Mouse (Mus musculus): ENCODE data around the gene Litaf. TPM values are rescaled to one million over a fixed set of nuclear protein-coding genes. Genes with fewer than 3 reads are reported as not detected.
"Not testable (repeated sequence)": the region's sequence is repeated elsewhere in the genome, so short reads cannot be mapped to it uniquely, and the experiment has no call there.

Litaf gene
- polyA plus RNA-seq, 1 experiment from 2014 or later: 96.0 TPM

GRCm38 (mm10) chr16:11016353-11016752, 49.6 kb downstream of the Litaf start:
- Histone ChIP-seq H3K4me2 (no peak overlapping the region), H3K9ac (no peak overlapping the region), H3K27me3 (replicated peaks) (no peaks in the 10 kb centered on the region), H3K36me3 (no peaks in the 10 kb centered on the region), H3K4me3 (replicated peaks) (no peak overlapping the region), H3K4me1 (peaks cover 15% of the 10 kb centered on the region), H3K9me3 (no peaks in the 10 kb centered on the region), H3K27ac (no peak overlapping the region)
- ATAC-seq (ENCODE audit: insufficient read depth, low FRiP score, low read depth): no peak
- 52% methylated on average over 4 of the region's 4 CpGs for WGBS

- no peaks in the 10 kb centered on the region for H3K27me3 ChIP-seq (replicated peaks)
- no peaks in the 10 kb centered on the region for H3K9me3 ChIP-seq
- H3K27ac ChIP-seq: no peak overlapping the region
- H3K36me3 ChIP-seq: no peaks in the 10 kb centered on the region
- no peak for ATAC-seq (ENCODE audit: insufficient read depth, low FRiP score, low read depth)
- H3K9ac ChIP-seq: no peak overlapping the region
- H3K4me2 ChIP-seq: no peak overlapping the region
- 71% methylated on average over 3 of the region's 3 CpGs for WGBS
- peaks cover 15% of the 10 kb centered on the region for H3K4me1 ChIP-seq
- H3K4me3 ChIP-seq (replicated peaks): no peak overlapping the region
Observed at GRCm38 (mm10) chr16:11014407-11014806, 51.5 kb downstream of the Litaf start.

- H3K27ac ChIP-seq; H3K9ac ChIP-seq; H3K27me3 ChIP-seq (replicated peaks); H3K4me3 ChIP-seq (replicated peaks); H3K9me3 ChIP-seq; H3K4me2 ChIP-seq; ATAC-seq (ENCODE audit: insufficient read depth, low FRiP score, low read depth); H3K36me3 ChIP-seq: not testable (repeated sequence)
- 89% methylated on average over 15 of the region's 19 CpGs for WGBS
- peaks cover 19% of the 10 kb centered on the region for H3K4me1 ChIP-seq
Observed at GRCm38 (mm10) chr16:11013464-11014147, 52.4 kb downstream of the Litaf start.

- Histone ChIP-seq H3K27ac (0 out of 2 replicates have a peak overlapping the region, but pooled peaks have one; percentile 23), H3K4me2 (no peak overlapping the region), H3K27me3 (replicated peaks) (no peaks in the 10 kb centered on the region), H3K4me3 (replicated peaks) (no peak overlapping the region), H3K9me3 (no peaks in the 10 kb centered on the region), H3K4me1 (peaks cover 16% of the 10 kb centered on the region), H3K36me3 (no peaks in the 10 kb centered on the region), H3K9ac (no peak overlapping the region)
- WGBS: 64% methylated on average over 11 of the region's 11 CpGs
- ATAC-seq (ENCODE audit: insufficient read depth, low FRiP score, low read depth): no peak
Observed at GRCm38 (mm10) chr16:11012571-11013463, 53.1 kb downstream of the Litaf start.

- Histone ChIP-seq H3K27me3 (replicated peaks) (no peaks in the 10 kb centered on the region), H3K36me3 (no peaks in the 10 kb centered on the region), H3K4me1 (peaks cover 24% of the 10 kb centered on the region), H3K9ac (no peak overlapping the region), H3K9me3 (no peaks in the 10 kb centered on the region), H3K4me2 (no peak overlapping the region), H3K4me3 (replicated peaks) (no peak overlapping the region), H3K27ac (0 out of 2 replicates have a peak overlapping the region, but pooled peaks have one; percentile 23)
- WGBS: 77% methylated on average over 4 of the region's 4 CpGs
- no peak for ATAC-seq (ENCODE audit: insufficient read depth, low FRiP score, low read depth)
Observed at GRCm38 (mm10) chr16:11011939-11012338, 54.0 kb downstream of the Litaf start.

- Histone ChIP-seq H3K4me3 (replicated peaks) (no peak overlapping the region), H3K9me3 (no peaks in the 10 kb centered on the region), H3K4me1 (peaks cover 24% of the 10 kb centered on the region), H3K36me3 (no peaks in the 10 kb centered on the region), H3K4me2 (no peak overlapping the region), H3K9ac (no peak overlapping the region), H3K27ac (no peak overlapping the region), H3K27me3 (replicated peaks) (no peaks in the 10 kb centered on the region)
- WGBS: 78% methylated on average over 2 of the region's 2 CpGs
- ATAC-seq (ENCODE audit: insufficient read depth, low FRiP score, low read depth): no peak
Observed at GRCm38 (mm10) chr16:11011206-11011605, 54.8 kb downstream of the Litaf start.

- no peak for ATAC-seq (ENCODE audit: insufficient read depth, low FRiP score, low read depth)
- H3K36me3 ChIP-seq: no peaks in the 10 kb centered on the region
- no peak overlapping the region for H3K4me2 ChIP-seq
- 83% methylated on average over 4 of the region's 4 CpGs for WGBS
- no peaks in the 10 kb centered on the region for H3K9me3 ChIP-seq
- H3K27me3 ChIP-seq (replicated peaks): no peaks in the 10 kb centered on the region
- H3K9ac ChIP-seq: no peak overlapping the region
- no peak overlapping the region for H3K4me3 ChIP-seq (replicated peaks)
- peaks cover 24% of the 10 kb centered on the region for H3K4me1 ChIP-seq
- no peak overlapping the region for H3K27ac ChIP-seq
Observed at GRCm38 (mm10) chr16:11010270-11010669, 55.7 kb downstream of the Litaf start.

GRCm38 (mm10) chr16:11008162-11008991, 57.6 kb downstream of the Litaf start:
- Histone ChIP-seq H3K9me3 (no peaks in the 10 kb centered on the region), H3K36me3 (no peaks in the 10 kb centered on the region), H3K27me3 (replicated peaks) (no peaks in the 10 kb centered on the region), H3K27ac (peak overlapping the region; percentile 96), H3K4me2 (peak overlapping the region; percentile 44), H3K9ac (no peak overlapping the region), H3K4me1 (peaks cover 24% of the 10 kb centered on the region), H3K4me3 (replicated peaks) (peak overlapping the region; percentile 7)
- ATAC-seq (ENCODE audit: insufficient read depth, low FRiP score, low read depth): peak; percentile 89
- WGBS: 21% methylated on average over 15 of the region's 15 CpGs

- H3K27ac ChIP-seq: peak overlapping the region; percentile 96
- H3K36me3 ChIP-seq: no peaks in the 10 kb centered on the region
- no peak overlapping the region for H3K4me3 ChIP-seq (replicated peaks)
- WGBS: 69% methylated on average over 6 of the region's 6 CpGs
- H3K9me3 ChIP-seq: no peaks in the 10 kb centered on the region
- ATAC-seq (ENCODE audit: insufficient read depth, low FRiP score, low read depth): no peak
- H3K4me1 ChIP-seq: peaks cover 18% of the 10 kb centered on the region
- no peaks in the 10 kb centered on the region for H3K27me3 ChIP-seq (replicated peaks)
- H3K4me2 ChIP-seq: no peak overlapping the region
- no peak overlapping the region for H3K9ac ChIP-seq
Observed at GRCm38 (mm10) chr16:11006100-11006499, 59.9 kb downstream of the Litaf start.

GRCm38 (mm10) chr16:11001703-11002659, 64.0 kb downstream of the Litaf start:
- no peak overlapping the region for H3K4me2 ChIP-seq
- peak; percentile 54 for ATAC-seq (ENCODE audit: insufficient read depth, low FRiP score, low read depth)
- 75% methylated on average over 7 of the region's 7 CpGs for WGBS

GRCm38 (mm10) chr16:10999809-11000208, 66.1 kb downstream of the Litaf start:
- no peak overlapping the region for H3K27ac ChIP-seq
- no peak for ATAC-seq (ENCODE audit: insufficient read depth, low FRiP score, low read depth)
- H3K4me1 ChIP-seq: no peaks in the 10 kb centered on the region
- H3K4me2 ChIP-seq: no peak overlapping the region
- no peaks in the 10 kb centered on the region for H3K36me3 ChIP-seq
- H3K27me3 ChIP-seq (replicated peaks): no peaks in the 10 kb centered on the region
- no peak overlapping the region for H3K4me3 ChIP-seq (replicated peaks)
- no peaks in the 10 kb centered on the region for H3K9me3 ChIP-seq
- 55% methylated on average over 3 of the region's 3 CpGs for WGBS
- no peak overlapping the region for H3K9ac ChIP-seq

More at GRCm38 (mm10) chr16:11001703-11002659, 64.0 kb downstream of the Litaf start:
- Histone ChIP-seq H3K4me1 (no peaks in the 10 kb centered on the region), H3K27me3 (replicated peaks) (no peaks in the 10 kb centered on the region), H3K9ac (no peak overlapping the region), H3K27ac (no peak overlapping the region), H3K36me3 (no peaks in the 10 kb centered on the region), H3K4me3 (replicated peaks) (no peak overlapping the region), H3K9me3 (no peaks in the 10 kb centered on the region)

Measured in stomach, embryonic 15.5 days (tissue).